Mouse (Mus musculus) heart, postnatal 4 days (tissue): Measurements from ENCODE around the gene Peli2. TPM values are rescaled to one million over a fixed set of nuclear protein-coding genes. Genes with fewer than 3 reads are reported as not detected.
"Not testable (repeated sequence)": the region's sequence is repeated elsewhere in the genome, so short reads cannot be mapped to it uniquely, and the experiment has no call there.

Source experiments
- DNase-seq: peaks from one replicate; pipeline ENCODE4 v3.0.0; 2021
- total RNA-seq, 2 experiments: library from RNA; stranded (reverse); gene quantifications; 2 replicates each; pipeline ENCODE4 v1.2.3; 2021

Gene Peli2
- total RNA-seq: 10 to 100 TPM; 12.1 to 12.8 TPM

GRCm38 (mm10) chr14:48120752-48121528, at the start of gene Peli2:
Peli2 (plus strand) TSS chr14:48120823.
- peak; percentile 79 for DNase-seq

GRCm38 (mm10) chr14:48072104-48072503, 48.5 kb upstream of the Peli2 start:
- no peak for DNase-seq

- peak; percentile 57 for DNase-seq
Observed at GRCm38 (mm10) chr14:48073247-48074161, 47.1 kb upstream of the Peli2 start.

GRCm38 (mm10) chr14:48079574-48079973, 41.0 kb upstream of the Peli2 start:
- DNase-seq: not testable (repeated sequence)

- DNase-seq: no peak
Observed at GRCm38 (mm10) chr14:48083836-48084812, 36.5 kb upstream of the Peli2 start.

GRCm38 (mm10) chr14:48086682-48087297, 33.8 kb upstream of the Peli2 start:
- no peak for DNase-seq

GRCm38 (mm10) chr14:48087298-48087830, 33.3 kb upstream of the Peli2 start:
- no peak for DNase-seq

- no peak for DNase-seq
Observed at GRCm38 (mm10) chr14:48090465-48090864, 30.2 kb upstream of the Peli2 start.

GRCm38 (mm10) chr14:48091160-48091559, 29.5 kb upstream of the Peli2 start:
- DNase-seq: no peak

- no peak for DNase-seq
Observed at GRCm38 (mm10) chr14:48098253-48098652, 22.4 kb upstream of the Peli2 start.

GRCm38 (mm10) chr14:48099354-48099753, 21.3 kb upstream of the Peli2 start:
- no peak for DNase-seq

- no peak for DNase-seq
Observed at GRCm38 (mm10) chr14:48106453-48106852, 14.2 kb upstream of the Peli2 start.

GRCm38 (mm10) chr14:48117986-48118385, 2.6 kb upstream of the Peli2 start:
- DNase-seq: no peak

GRCm38 (mm10) chr14:48119012-48119647, 1.5 kb upstream of the Peli2 start:
- DNase-seq: no peak

- DNase-seq: no peak
Observed at GRCm38 (mm10) chr14:48119648-48120270, 864 bp upstream of the Peli2 start.

- DNase-seq: no peak
Observed at GRCm38 (mm10) chr14:48120443-48120751, 226 bp upstream of the Peli2 start.

- peak; percentile 35 for DNase-seq
Observed at GRCm38 (mm10) chr14:48121529-48122517, 1.2 kb downstream of the Peli2 start.

GRCm38 (mm10) chr14:48124011-48124410, 3.4 kb downstream of the Peli2 start:
- DNase-seq: no peak

GRCm38 (mm10) chr14:48124816-48125215, 4.2 kb downstream of the Peli2 start:
- no peak for DNase-seq
